Mouse (Mus musculus) heart, postnatal 0 days (tissue): ENCODE results near the gene Frs3.
A peak's percentile ranks its signal among the peaks of the same experiment; 100 is the strongest.

Experiments
- CTCF ChIP-seq: IDR thresholded peaks from 2 replicates; pipeline ENCODE4 v1.5.1; 2016; ENCODE audit warnings: antibody characterized with exemption, control low read depth, low read depth
- EP300 ChIP-seq: IDR thresholded peaks from 2 replicates; pipeline ENCODE4 v1.6.1; 2016; ENCODE audit warnings: antibody characterized with exemption, low read depth

- peak; percentile 43; the same call in 1 of the 2 replicates for TF ChIP-seq CTCF
- TF ChIP-seq EP300, result no peak
These were observed 54.3 kb downstream of the Frs3 start for GRCm38 (mm10) chr17:47742991-47743734.
